Mouse (Mus musculus) limb, embryonic 11.5 days (tissue): ENCODE measurements around the gene A930018P22Rik. TPM values are rescaled to one million over a fixed set of nuclear protein-coding genes. Genes with fewer than 3 reads are reported as not detected.
"Not testable (repeated sequence)": the region's sequence is repeated elsewhere in the genome, so short reads cannot be mapped to it uniquely, and the experiment has no call there.

ENCODE experiments used
- ATAC-seq: fragments of 200-750 bp; cut with Nextera tagmentation; 2 replicates; pipeline ENCODE4 v1.8.0; 2017; ENCODE audit warnings: low read depth; ENCODE audit not compliant: insufficient number of reproducible peaks, low FRiP score, low TSS enrichment
- DNase-seq: peaks from one replicate; pipeline ENCODE4 v3.0.0-alpha.2; 2015; ENCODE audit warnings: low spot score
- H3K27ac ChIP-seq: fragments of 300-500 bp; sonication (generic); replicated peaks from 2 replicates; pipeline ENCODE4 v1.5.1; 2014; ENCODE audit warnings: low read depth, mild to moderate bottlenecking, low read length
- H3K27me3 ChIP-seq: fragments of 300-500 bp; sonication (generic); 2 replicates; pipeline ENCODE4 v1.6.1; 2014; ENCODE audit warnings: mild to moderate bottlenecking, low read length, mixed read lengths; ENCODE audit not compliant: control insufficient read depth, insufficient read depth
- H3K36me3 ChIP-seq: fragments of 300-500 bp; sonication (generic); 2 replicates; pipeline ENCODE4 v1.6.1; 2014; ENCODE audit warnings: mild to moderate bottlenecking, low read length, moderate library complexity, mixed read lengths; ENCODE audit not compliant: control insufficient read depth, insufficient read depth
- H3K4me1 ChIP-seq: fragments of 300-500 bp; sonication (generic); 2 replicates; pipeline ENCODE4 v1.6.1; 2014; ENCODE audit warnings: low read length, mixed read lengths; ENCODE audit not compliant: control insufficient read depth, insufficient read depth
- H3K4me2 ChIP-seq: fragments of 300-500 bp; sonication (generic); 2 replicates; pipeline ENCODE4 v1.6.1; 2014; ENCODE audit warnings: low read depth, mild to moderate bottlenecking, moderate library complexity; ENCODE audit not compliant: severe bottlenecking
- H3K4me3 ChIP-seq: fragments of 300-500 bp; sonication (generic); 2 replicates; pipeline ENCODE4 v1.5.1; 2014; ENCODE audit warnings: low read depth, low read length
- H3K9ac ChIP-seq: fragments of 300-500 bp; sonication (generic); 2 replicates; pipeline ENCODE4 v1.6.1; 2014; ENCODE audit warnings: mild to moderate bottlenecking, low read length
- H3K9me3 ChIP-seq: fragments of 300-500 bp; sonication (generic); 2 replicates; pipeline ENCODE4 v1.6.1; 2016; ENCODE audit warnings: low read length; ENCODE audit not compliant: control insufficient read depth
- whole genome bisulfite sequencing: fragments of 180-500 bp; shearing (Covaris S2); extraction: QIAGEN DNeasy Blood & Tissue Kit; methylation state at CpG from one replicate; pipeline ENCODE4 v1.1.7; 2014; 5-methylcytosine and 5-hydroxymethylcytosine counted together
- polyA plus RNA-seq: library from polyadenylated mRNA; unstranded; fragments of >200 nt; fragmentation: Nextera tagmentation; extraction: Ambion mirVana; gene quantifications from 2 replicates; pipeline ENCODE4 v1.2.1, GENCODE M21; 2014

Gene A930018P22Rik
- not detected in 2 replicates for polyA plus RNA-seq

DNA sequence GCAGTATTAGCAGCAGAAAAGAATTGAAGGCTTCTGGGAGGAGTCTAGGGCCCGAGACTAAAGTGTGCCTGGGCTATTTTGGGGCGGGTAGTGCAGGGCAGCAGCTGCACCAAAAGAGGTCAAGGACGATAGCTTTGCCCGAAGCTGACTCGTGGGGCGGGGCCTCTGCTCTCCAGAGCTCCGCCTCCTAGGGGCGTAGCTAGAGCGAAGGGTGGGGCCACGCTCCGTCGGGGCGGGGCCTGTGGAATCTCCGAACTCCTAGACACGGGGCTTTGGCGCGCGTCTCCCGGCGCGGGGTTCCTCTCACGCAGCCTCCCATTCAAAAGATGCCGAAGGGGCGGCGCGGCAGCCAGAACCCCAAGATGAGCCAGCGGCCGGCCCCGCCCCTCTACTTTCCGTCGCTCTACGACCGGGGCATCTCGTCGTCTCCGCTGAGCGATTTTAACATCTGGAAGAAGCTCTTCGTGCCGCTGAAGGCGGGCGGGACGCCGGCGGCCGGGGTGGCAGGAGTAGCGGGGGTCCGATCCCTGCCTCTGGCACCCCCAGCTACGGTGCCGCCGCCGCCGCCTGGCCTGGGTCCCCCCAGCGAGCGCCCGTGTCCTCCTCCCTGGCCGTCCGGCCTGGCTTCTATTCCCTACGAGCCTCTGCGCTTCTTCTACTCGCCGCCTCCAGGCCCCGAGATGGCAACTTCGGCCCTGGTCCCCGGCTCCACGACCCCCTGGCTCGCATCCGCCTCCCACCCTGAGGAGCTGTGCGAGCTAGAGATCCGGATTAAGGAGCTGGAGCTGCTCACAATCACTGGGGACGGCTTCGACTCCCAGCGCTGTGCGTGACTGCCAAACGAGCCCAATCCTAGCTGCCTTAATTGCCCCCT is at the start of gene A930018P22Rik:
A930018P22Rik (plus strand) TSS at position 265 of the 874 bp plus-strand sequence.
- H3K4me2 ChIP-seq = peak within 1 kb of the TSS; percentile 87
- peak within 1 kb of the TSS; percentile 70 for H3K9ac ChIP-seq
- DNase-seq (peak; percentile 92), ATAC-seq (peak; percentile 92)
- H3K27me3 ChIP-seq = 0 out of 2 replicates have a peak, but pooled peaks cover 3% of the 10 kb centered on the region
- H3K9me3 ChIP-seq = no peaks in the 10 kb centered on the region
- H3K4me3 ChIP-seq = peak within 1 kb of the TSS; percentile 72
- no peaks in the 10 kb centered on the region for H3K36me3 ChIP-seq
- H3K27ac ChIP-seq = no peak within 1 kb of the TSS
- 0% methylated on average over 74 of the region's 74 CpGs for WGBS
- no peaks in the 10 kb centered on the region for H3K4me1 ChIP-seq

DNA sequence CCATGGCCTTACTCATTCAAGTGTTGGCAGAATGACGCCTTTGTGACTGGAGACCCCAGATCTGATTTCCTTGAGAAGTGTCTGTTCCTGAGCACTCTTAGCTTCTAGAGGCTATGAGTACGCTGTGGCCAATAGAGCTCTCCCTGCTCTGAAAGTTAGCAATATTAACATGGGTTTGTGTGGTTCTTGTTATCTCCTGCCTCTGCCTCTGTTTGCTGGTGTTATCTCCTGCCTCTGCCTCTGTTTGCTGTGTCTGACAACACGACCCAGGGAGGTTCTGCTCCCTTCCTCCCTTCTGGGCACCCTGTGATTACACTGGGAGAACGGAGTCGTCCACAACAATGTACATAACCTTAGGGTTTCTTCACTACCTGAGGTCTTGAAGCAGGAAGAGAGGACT is 44.3 kb upstream of the A930018P22Rik start:
- H3K36me3 ChIP-seq, H3K9me3 ChIP-seq, H3K4me2 ChIP-seq, DNase-seq, H3K4me3 ChIP-seq, H3K4me1 ChIP-seq, ATAC-seq, H3K27ac ChIP-seq, H3K9ac ChIP-seq, H3K27me3 ChIP-seq: not testable (repeated sequence)
- WGBS = 73% methylated on average over 5 of the region's 5 CpGs

DNA sequence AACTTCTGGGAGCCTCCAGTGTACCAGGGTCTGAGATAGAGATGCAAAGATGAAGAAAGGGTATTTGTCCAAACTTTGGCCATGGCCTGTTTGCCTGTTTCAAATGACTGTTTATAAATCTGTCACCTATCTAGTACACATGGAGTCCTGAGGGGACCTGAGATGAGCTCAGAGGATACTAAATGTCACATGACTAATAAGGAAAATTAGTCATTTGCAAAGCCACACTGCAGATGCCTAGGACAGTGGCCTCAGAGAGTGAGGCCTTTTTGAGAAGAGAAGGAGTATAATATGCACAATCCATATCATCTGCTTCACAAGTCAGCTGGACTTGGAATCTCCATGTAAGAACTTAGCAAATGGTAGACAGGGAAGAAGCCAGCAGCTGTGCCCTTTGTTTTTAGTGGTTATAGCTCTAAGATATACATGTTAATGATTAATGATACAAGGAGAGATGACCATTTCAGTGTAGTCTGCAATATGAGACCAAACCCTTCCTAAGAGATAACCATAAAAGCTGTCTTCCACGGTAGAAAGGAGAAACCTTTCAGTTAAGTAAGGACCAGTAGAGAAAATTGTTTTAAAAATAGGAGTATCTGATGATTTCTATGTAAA is 41.0 kb upstream of the A930018P22Rik start:
- not testable (repeated sequence) for H3K4me1 ChIP-seq, H3K9me3 ChIP-seq, H3K27ac ChIP-seq, H3K4me2 ChIP-seq, H3K9ac ChIP-seq, H3K4me3 ChIP-seq, ATAC-seq, H3K36me3 ChIP-seq, DNase-seq, H3K27me3 ChIP-seq
- no CpG with 5 or more reads among the region's 1 CpGs for WGBS

DNA sequence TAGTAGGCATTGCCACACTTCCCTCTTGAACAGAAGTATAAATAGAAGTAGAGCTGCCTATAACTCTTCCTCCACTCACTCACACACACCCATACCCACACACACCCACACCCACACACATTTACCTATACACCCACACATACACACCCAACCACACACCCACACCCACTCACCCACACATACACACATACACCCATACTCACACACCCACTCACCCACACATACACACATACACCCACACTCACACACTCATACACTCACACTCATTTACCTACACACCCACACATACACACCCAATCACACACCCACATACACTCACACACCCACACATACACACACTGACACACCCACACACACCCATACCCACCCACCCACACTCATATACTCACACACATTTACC is 40.1 kb upstream of the A930018P22Rik start:
- ATAC-seq (no peak), DNase-seq (no peak)
- no peaks in the 10 kb centered on the region for H3K9me3 ChIP-seq

DNA sequence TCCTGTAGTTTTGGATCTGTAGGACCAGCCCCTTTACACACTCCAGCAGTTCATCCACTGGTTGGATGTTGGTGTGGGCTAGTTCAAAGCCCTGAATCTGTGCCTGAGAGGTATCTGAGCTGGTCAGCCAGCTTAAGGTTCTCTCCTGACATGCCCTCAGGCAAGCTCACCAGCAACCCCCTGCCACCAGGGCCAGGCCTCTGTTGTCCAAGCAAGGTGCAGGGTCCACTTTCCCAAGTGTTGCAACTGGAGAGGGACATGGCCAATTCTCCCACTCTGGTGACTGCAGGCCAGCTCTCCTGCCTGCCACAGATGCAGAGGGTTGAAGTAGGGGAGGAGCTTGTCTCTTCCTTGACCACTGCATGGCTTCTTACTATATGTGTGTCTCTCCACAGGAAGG is 38.5 kb upstream of the A930018P22Rik start:
- not testable (repeated sequence) for H3K36me3 ChIP-seq, H3K27me3 ChIP-seq, H3K4me2 ChIP-seq, ATAC-seq, H3K9me3 ChIP-seq, DNase-seq, H3K9ac ChIP-seq, H3K4me1 ChIP-seq, H3K4me3 ChIP-seq, H3K27ac ChIP-seq

More for the DNA sequence above, 40.1 kb upstream of the A930018P22Rik start:
- Histone ChIP-seq H3K36me3 (no peaks in the 10 kb centered on the region), H3K4me3 (no peak overlapping the region), H3K27me3 (no peaks in the 10 kb centered on the region), H3K27ac (no peak overlapping the region), H3K4me1 (no peaks in the 10 kb centered on the region), H3K4me2 (no peak overlapping the region), H3K9ac (no peak overlapping the region)

DNA sequence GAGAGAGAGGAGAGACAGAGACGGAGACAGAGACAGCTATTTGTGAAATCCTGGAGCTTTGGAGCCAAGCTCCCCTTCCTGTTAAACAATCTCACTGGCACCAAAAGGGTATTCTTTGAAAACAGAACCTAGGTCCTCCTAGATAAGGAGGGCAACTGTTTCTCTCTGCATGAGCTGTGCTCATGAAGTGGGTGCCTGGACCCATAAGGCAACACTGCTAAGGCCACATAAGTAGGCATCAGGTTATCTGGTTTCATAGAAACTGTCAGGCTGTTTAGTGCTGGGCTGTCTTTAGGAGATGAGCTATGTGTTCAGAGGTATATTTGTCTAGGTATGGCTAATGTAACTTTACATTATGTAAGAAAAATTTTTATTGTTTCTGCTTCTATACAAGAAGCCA is 35.0 kb upstream of the A930018P22Rik start:
- ATAC-seq, H3K27me3 ChIP-seq, H3K9me3 ChIP-seq, H3K36me3 ChIP-seq, H3K4me3 ChIP-seq, H3K4me1 ChIP-seq, H3K4me2 ChIP-seq, H3K27ac ChIP-seq, DNase-seq, H3K9ac ChIP-seq: not testable (repeated sequence)
- 95% methylated on average over 1 of the region's 1 CpGs for WGBS

DNA sequence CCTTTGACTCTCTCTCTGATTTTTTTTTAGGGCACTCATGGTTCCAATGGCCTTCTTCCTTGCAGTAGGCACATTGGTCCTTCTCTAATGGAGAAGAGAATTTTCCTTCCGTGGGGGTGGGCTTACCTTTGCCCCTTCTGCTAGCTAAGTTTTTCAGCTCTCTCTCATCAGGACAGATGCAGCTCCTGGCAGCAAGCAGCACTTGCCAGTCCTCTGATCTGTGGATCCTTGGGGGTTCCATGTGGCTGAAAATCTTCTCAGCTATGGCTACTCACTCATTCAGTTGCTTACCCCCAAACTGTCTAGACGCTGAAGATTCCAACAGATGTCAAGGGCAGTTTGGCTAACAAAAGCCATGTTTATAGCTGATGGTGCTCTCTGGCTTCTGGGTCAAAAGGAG is 29.3 kb upstream of the A930018P22Rik start:
- no peak for DNase-seq
- Histone ChIP-seq H3K9me3 (no peaks in the 10 kb centered on the region), H3K36me3 (no peaks in the 10 kb centered on the region), H3K4me1 (0 out of 2 replicates have a peak, but pooled peaks cover 3% of the 10 kb centered on the region), H3K9ac (no peak overlapping the region), H3K4me3 (no peak overlapping the region), H3K4me2 (no peak overlapping the region), H3K27me3 (no peaks in the 10 kb centered on the region), H3K27ac (no peak overlapping the region)
- ATAC-seq = no peak
- WGBS = 89% methylated on average over 2 of the region's 2 CpGs

DNA sequence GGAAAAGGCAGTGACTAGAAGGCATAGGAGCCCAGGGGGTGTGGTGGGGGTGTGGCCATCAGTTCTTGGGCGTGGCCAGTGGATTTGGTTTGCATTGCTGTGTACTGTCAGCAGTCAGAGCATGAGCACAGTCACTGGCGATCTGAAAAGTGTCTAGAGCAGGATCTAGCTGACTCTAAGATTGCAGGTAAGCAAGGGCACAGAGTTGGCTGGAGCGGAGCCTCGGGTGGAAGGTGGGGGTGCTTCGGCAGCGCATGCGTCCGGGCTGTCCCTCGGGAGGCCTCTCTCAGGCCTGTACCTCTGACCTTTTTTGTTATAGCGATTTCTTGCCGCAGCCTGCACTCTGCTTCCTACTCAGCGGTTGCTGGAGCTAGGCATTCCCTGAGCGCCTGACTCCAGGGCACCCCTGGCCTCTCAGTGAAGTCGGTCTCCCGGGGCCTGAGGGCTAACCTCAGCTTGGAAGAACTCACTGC is 26.8 kb upstream of the A930018P22Rik start, which contains the start of gene Cd59a:
Cd59a (plus strand) TSS at position 61 of the 473 bp plus-strand sequence.
- H3K4me2 ChIP-seq = peak within 1 kb of the TSS; percentile 56
- peak within 1 kb of the TSS; percentile 28 for H3K9ac ChIP-seq
- DNase-seq = peak; percentile 81
- 0 out of 2 replicates have a peak, but pooled peaks cover 3% of the 10 kb centered on the region for H3K4me1 ChIP-seq
- H3K9me3 ChIP-seq = no peaks in the 10 kb centered on the region
- no peaks in the 10 kb centered on the region for H3K27me3 ChIP-seq
- H3K4me3 ChIP-seq = peak within 1 kb of the TSS; percentile 42
- no peaks in the 10 kb centered on the region for H3K36me3 ChIP-seq
- 9% methylated on average over 15 of the region's 15 CpGs for WGBS
- peak; percentile 86 for ATAC-seq
- no peak within 1 kb of the TSS; the same call in 1 of the 2 replicates for H3K27ac ChIP-seq
